Mouse (Mus musculus) myocyte (in vitro differentiated cells): Measurements from ENCODE around the gene Aldh1l1.

Experiments used
- CEBPB ChIP-seq: IDR thresholded peaks from 2 replicates; pipeline ENCODE4 v1.6.1; 2011; ENCODE audit warnings: mild to moderate bottlenecking, moderate library complexity; ENCODE audit not compliant: poor library complexity, insufficient read depth, severe bottlenecking
- MAX ChIP-seq: IDR thresholded peaks from one replicate; pipeline ENCODE4 v1.6.1; 2011; ENCODE audit warnings: low read depth, mild to moderate bottlenecking, control low read depth
- MYOD1 ChIP-seq, 3 experiments: IDR thresholded peaks; one replicate each; pipeline ENCODE4 v1.6.1; 2011; ENCODE audit warnings: control low read depth in 2 of 3, low read depth in 2 of 3, mild to moderate bottlenecking in 2 of 3, moderate library complexity in 1 of 3; ENCODE audit not compliant: insufficient read length in 2 of 3, control insufficient read depth in 1 of 3
- POLR2AphosphoS2 ChIP-seq: IDR thresholded peaks from one replicate; pipeline ENCODE4 v1.6.1; 2011; ENCODE audit warnings: low read depth, control low read depth; ENCODE audit not compliant: insufficient read length
- REST ChIP-seq: IDR thresholded peaks from one replicate; pipeline ENCODE4 v1.6.1; 2011; ENCODE audit warnings: mild to moderate bottlenecking, control low read depth, moderate library complexity; ENCODE audit not compliant: insufficient read depth, insufficient read length
- USF1 ChIP-seq: IDR thresholded peaks from one replicate; pipeline ENCODE4 v1.6.1; 2011; ENCODE audit warnings: low read depth, mild to moderate bottlenecking, control low read depth, moderate library complexity

DNA sequence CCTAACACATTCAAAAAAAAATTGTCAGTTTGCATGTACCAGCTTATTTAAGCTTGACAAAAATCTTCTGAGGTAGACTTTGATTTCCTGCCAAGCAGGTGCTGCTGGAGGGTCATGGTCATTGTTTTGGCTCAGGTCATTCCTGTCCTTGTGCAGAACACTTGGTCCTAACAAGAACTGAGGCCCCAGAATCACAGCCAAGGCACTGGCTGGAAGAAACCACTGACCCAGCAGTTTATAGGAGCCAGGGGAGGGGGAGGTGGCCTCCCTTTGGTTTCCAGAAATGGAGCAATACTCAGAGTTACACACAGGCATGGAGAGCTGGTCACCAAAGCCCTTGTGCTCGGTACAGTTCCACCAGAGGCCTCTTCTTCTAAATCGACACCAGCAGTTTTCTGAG lies 96.1 kb downstream of the Aldh1l1 start:
- TF ChIP-seq CEBPB (no peak), POLR2AphosphoS2 (no peak), REST (no peak), MAX (no peak), MYOD1 (IDR thresholded peaks at IDR 0.05; ENCODE audit: control insufficient read depth in 1 of 3, insufficient read length in 2 of 3, low read depth in 2 of 3) (no peak), USF1 (no peak)
